Mouse (Mus musculus) hematopoietic stem cell, adult 5-6 weeks (primary cell): Measurements from ENCODE around the gene Ablim1. TPM values are rescaled to one million over a fixed set of nuclear protein-coding genes. Genes with fewer than 3 reads are reported as not detected.

Experiments used
- ATAC-seq, 2 experiments: fragments of 125-278 bp in 1 of 2; replicated peaks in 1 of 2; 2 replicates each; pipeline ENCODE4 v1.8.0; 2016 to 2017; ENCODE audit warnings: inconsistent platforms in 2 of 2, mild to moderate bottlenecking in 2 of 2, moderate number of reproducible peaks in 2 of 2, low read depth in 1 of 2, moderate TSS enrichment in 1 of 2; ENCODE audit not compliant: low FRiP score in 2 of 2, poor library complexity in 2 of 2, severe bottlenecking in 2 of 2, insufficient read depth in 1 of 2, low TSS enrichment in 1 of 2
- total RNA-seq: library from RNA; stranded (forward); fragments of 172-1452, 232-1000 nt; gene quantifications from 2 replicates; pipeline ENCODE4 v1.2.3, GENCODE M21; 2017

The Ablim1 gene
- total RNA-seq, 1 experiment from 2014 or later, result 46.1 TPM

DNA sequence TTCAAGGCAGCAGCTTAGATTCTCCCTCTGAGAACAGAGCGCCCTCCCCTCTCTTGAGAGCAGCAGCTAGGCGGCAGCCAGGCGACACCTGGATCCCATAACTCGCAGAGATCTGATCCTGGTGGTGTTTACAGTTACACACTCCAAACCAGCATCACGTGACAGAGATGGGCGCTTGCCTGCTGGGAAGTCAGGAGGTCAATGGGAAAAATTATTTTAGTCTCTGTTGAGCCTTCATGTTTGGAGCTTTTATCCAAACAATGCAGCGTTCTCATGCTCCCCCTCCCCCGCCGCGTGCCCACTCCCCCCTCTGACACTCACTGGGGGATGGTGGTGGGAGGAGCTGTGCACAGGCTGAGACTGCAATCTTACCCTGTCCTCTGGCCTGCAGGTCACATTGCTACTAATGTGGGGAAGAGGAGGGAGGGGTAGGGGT, 317.5 kb downstream of the Ablim1 start:
- no peak for ATAC-seq

DNA sequence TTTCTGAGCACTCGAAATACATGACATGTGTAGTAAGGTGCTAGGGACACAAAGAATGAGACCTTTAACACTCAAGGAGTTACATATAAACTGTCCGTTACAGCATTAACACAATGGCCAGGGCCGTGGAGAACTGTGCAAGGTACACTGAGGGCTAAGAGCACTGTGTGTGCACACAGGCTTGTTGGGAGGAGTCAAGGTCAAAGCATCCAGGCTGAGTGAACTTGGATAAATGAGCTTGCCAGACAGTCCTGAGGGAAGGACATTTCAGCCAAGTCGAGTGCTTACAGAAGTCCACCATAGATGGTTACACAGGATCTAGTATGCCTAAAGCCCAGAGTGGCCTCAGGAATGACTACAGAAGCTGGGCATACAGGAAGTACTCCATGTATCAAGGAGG, 319.3 kb downstream of the Ablim1 start:
- no peak for ATAC-seq

- ATAC-seq, result no peak
Observed at GRCm38 (mm10) chr19:56994653-56995052, 320.1 kb downstream of the Ablim1 start.

GRCm38 (mm10) chr19:56993763-56994162, 321.0 kb downstream of the Ablim1 start:
- ATAC-seq, result no peak

- no peak for ATAC-seq
Observed at GRCm38 (mm10) chr19:56992978-56993545, 321.7 kb downstream of the Ablim1 start.

GRCm38 (mm10) chr19:56990367-56991111, 324.2 kb downstream of the Ablim1 start:
- no peak for ATAC-seq

DNA sequence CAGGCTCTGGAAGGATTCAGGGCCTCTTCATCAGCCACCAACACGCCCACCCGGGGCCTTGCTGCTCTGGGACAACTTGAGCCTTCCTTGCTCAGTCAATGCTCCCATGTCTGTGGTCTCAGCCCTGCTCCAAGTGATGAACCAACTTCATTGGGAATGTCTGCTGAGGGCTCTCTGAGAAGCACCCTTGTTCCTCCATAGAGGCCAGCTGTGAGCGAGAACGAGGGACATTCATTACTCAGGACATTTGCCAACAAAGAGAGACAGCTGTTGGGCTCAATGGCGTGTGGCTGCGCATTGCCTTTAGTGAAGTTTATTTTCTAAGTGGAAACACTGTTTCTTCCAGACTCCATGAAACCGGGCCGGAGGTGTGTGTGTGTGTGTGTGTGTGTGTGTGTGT, 325.5 kb downstream of the Ablim1 start:
- no peak for ATAC-seq

GRCm38 (mm10) chr19:56984229-56984628, 330.5 kb downstream of the Ablim1 start:
- no peak for ATAC-seq

GRCm38 (mm10) chr19:56983757-56984156, 331.0 kb downstream of the Ablim1 start:
- ATAC-seq, result no peak

Other genes starting within 250 kb of the Ablim1 start
- gene Fam160b1, start 45.8 kb upstream of the Ablim1 start, total RNA-seq, result 20.8 and 30.2 TPM in 2 replicates
- 19.8 and 20.8 TPM in 2 replicates for gene Trub1, start 138.0 kb upstream of the Ablim1 start, total RNA-seq